Mouse (Mus musculus): ENCODE data around the gene Fbxw18.
"Not testable (repeated sequence)": the region's sequence is repeated elsewhere in the genome, so short reads cannot be mapped to it uniquely, and the experiment has no call there.

DNA sequence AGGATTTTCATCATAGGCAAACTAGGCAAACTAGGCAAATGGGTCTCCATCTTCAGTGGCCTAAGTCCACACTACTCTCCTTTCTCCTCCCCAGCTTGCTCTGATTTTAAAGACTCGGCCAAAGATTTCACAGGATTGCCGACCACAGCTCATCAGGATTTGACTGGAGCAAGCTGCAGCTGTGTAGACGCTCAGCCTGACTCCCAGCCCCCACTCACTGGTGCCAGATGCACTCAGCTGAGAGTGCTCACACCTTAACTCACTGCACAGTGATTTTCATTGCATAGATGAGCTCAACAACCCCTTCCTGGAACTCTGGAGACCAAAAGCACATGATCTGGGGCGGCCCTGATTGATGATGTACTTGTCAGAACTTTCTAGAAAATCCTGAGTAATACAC lies at the start of gene Fbxw18:
- not testable (repeated sequence) for TF ChIP-seq CTCF, POLR2A (IDR thresholded peaks at IDR 0.05; ENCODE audit: insufficient read depth, low read depth, low read length)

Measured in olfactory bulb, adult 2 months (tissue).